Mouse (Mus musculus): ENCODE measurements around the gene Zmym2.
"Not testable (repeated sequence)": the region's sequence is repeated elsewhere in the genome, so short reads cannot be mapped to it uniquely, and the experiment has no call there.

Gene Zmym2

DNA sequence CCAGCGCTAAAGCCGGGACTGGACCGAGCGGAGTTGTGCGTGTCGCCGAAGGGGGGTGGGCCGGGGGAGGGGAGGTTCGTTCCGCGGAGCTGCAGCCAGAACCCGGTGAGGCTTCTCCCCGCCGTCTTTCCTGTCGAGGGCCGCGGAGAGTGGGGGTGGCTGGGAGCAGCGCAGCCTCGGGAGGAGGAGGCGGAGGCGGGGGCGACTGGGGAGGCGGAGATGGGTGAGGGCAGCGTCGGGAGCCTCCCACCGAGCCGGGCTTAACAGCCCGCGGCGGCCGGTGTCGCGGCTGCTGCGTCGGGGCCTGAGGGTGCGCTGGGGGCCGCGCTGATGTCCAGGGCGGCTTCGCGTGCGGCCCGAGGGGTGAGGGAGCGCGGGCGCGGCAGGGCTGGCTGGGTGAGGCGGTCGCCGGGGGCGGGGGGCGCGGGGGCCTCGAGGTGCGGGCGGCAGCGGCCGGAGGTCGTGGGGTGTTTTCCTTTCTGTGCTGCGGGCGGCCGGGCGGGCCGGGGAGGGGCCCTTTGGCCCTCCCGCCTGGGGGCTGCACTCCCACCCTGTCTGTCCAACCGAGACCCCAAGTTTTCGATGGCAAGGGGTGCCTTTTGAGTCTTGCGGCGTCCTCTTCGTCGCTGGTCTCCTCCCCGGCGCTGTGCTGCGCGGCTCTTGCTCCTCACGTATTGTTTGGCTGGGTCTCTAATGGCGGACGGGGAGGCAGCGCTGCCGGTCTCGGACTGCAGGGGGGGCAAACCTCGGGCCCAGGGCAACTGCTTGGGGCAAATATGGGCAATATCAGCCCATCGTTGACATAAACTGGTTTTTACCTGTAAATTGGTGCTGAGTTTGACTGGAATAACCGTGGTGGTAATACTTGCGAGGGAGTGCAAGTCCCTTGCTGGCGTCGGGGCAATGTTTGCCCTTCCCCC, at the start of gene Zmym2:
Zmym2 (plus strand) TSS at position 60 of the 920 bp plus-strand sequence.
- peak; percentile 58 for DNase-seq (ENCODE audit: low spot score)

DNA sequence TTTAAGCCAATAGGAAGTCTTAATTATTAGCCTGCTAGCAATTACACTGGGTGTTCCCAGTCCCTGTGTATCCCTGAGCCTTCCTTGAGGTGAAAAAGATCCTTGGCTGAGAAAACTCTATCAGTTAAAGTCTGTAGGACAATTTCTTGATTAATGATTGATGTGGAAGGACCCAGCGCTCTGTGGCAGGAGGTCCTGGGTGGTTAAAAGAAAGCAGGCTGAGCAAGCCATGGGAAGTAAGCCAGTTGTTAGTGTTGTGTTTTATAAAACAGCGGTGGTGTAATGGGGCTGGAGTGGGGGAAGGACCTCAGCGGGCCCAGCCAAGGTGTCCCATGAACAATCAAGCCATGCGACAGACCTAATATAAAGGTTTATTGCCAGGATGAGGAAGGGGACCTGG, 42.4 kb upstream of the Zmym2 start:
- DNase-seq (ENCODE audit: low spot score), result no peak

DNA sequence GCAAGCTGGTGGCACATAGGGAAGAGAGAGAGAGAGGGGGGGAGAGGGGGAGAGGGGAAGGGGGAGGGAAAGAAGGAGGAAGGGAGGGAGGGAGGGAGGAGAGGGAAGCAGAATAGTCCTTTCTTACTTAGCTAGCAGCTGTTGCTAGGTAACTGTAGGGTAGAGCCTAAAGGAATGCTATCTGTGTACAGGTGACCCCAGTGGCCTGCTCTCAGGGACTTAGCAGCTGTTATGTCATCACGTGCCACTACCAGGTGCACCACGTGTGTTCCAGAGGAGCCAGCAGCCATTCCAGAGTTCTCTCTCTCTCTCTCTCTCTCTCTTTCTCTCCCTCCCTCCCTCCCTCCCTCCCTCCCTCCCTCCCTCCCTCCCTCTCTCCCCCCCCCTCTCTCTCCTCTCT, 41.9 kb upstream of the Zmym2 start:
- no peak for DNase-seq (ENCODE audit: low spot score)

DNA sequence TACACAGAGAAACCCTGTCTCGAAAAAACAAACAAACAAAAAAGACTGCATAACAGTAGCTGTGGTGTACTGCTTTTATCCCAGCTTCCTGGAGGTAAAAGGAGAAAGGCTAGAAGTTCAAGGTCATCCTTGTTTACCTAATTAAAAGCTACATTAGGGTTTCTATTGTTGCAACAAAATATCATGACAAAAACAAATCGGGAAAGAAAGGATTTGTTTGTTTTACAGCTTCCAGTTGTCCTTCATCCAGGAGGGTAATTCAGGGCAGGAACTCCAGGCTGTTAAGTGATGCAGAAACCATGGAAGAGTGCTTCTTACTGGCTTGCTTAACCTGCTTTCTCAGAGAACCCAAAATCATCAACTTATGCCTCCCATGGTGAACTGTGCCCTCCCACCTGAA, 38.1 kb upstream of the Zmym2 start:
- DNase-seq (ENCODE audit: low spot score), result no peak

DNA sequence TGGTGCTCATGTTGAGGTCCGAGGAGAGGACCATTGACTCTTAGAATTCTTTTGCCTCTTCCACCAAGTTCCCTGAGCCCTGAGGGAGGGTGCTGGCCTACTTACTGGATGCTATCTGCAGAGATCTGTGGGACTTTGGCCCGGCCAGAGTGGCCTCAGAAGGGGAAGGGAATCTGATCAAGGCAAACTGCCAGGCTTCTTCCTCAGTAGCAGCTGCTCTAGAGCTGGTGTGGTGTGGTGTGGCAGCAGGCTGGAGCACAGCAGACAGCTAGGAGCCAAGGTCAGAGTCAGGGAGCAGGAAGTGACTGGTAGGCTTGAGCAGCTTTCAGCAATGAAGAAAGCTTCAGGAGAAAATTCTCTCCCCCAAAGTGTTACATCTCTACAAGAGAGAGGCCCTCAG, 36.8 kb upstream of the Zmym2 start:
- no peak for DNase-seq (ENCODE audit: low spot score)

DNA sequence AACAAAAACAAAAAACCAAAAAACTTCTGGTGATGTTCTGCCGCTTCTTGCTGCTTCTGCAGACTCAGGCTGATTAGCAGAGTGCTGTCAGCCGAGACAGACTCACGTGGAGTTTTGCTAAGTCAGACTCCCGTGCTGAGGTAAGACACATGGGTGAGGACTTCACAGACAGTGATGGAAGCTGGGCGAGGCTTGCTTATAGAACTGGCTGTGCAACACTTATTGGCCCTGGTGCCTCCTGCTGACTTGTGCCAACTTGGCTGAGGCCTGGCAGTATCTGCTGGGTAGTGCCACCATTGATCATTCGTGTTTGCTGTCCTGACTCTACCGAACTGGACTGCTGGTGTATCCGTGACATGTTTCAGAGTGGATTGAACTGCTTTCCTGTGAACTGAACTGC, 22.4 kb upstream of the Zmym2 start:
- DNase-seq (ENCODE audit: low spot score), result no peak

DNA sequence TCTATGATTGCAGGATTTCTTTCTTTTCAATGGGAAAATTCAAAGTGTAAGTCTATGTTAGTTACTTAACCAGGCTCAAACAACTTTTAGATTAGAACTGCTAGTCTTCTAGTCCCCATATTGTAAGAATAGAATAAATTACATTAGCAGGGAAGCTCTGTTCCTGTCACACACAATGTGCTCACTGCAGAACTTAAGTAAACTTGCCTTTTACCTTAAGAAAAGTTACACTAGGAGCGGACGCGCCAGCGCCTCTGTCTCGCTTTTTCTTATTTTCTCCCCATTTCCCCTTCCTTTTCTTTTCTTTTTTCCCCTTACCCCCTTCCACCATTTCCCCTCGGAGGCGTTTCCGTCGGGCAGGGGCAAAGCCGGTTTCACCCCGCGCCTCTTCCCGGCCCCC, 21.8 kb upstream of the Zmym2 start:
- no peak for DNase-seq (ENCODE audit: low spot score)

DNA sequence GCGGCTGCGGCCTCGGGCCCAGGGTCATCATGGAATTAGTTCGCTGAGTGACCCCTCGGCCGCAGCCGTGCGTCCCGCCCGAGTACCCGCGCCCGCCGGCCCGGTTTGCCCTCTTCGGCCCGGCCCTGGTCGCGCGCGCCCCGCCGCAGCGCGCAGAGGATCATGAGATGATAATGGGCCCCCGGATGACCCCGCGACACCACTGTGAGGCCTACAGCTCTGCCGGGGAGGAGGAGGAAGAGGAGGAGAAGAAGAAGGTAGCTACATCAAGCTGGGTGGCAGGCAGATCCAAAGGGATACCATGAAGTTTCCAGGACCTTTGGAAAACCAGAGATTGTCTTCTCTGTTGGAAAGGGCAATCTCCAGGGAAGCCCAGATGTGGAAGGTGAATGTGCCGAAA, 21.3 kb upstream of the Zmym2 start:
- DNase-seq (ENCODE audit: low spot score), result not testable (repeated sequence)

DNA sequence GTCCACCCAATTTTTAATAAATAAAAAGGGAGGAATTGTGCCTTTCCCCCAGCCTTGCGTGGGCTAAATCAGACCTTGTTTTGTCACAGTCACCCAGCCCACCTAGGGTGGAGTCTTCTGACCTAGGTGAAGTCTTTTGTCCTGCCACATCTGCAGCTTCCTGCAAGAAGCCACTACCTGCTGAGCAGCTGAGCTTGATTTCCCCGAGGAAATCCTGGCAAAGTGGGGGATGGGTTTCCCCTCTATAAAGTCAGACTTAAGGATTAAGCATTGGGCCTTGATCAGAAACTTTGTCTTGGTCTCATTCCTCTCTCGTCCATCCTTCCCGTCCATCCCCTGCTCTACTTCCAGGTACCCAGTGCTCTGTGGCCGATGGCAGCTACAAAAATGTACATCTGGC, 12.9 kb upstream of the Zmym2 start:
- DNase-seq (ENCODE audit: low spot score), result no peak

DNA sequence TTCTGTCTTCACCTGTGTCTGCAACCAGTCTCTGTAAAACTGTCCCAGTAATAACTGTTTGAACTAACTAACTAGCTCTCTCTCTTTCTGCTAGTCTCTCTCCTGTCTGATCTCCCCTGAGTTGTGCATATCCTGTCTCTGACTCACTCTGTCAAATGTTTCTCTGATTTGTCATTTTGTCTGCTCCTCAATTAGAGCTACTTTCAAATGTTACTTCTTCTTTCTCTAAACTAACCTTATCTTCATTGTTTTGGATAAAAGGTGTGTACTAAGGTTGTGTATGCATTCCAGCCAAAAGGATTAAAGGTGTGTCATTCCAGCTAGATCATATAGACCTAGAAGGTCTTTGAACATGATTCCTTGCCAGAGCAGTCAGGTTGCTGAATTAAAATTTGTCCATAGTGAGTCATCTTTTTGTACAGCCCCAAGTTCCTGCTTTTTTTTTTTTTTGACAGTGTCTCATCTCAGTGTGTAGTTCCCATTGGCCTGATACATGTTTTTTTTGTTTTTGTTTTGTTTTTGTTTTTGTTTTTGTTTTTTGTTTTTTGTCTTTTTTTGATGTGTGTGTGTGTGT, 10.8 kb upstream of the Zmym2 start:
- no peak for DNase-seq (ENCODE audit: low spot score)

DNA sequence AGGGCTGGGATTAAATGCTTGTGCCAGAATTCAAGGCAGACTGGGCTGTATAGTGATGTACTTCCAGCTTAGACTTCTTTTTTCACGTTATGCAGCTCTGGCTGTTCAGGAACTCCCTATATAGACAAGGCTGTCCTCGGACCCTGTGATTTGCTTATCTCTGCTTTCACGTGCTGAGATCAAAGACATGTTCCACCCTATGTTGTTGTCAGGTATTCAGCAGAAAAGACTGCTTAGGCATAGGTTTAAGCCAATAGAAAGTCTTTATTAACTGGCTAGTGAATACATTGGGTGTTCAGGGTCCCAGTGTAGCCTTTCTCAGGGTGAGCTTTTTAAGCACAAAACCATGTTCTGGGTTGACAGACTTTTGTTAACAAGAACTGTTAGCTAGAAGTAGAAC, 5.2 kb upstream of the Zmym2 start:
- no peak for DNase-seq (ENCODE audit: low spot score)

DNA sequence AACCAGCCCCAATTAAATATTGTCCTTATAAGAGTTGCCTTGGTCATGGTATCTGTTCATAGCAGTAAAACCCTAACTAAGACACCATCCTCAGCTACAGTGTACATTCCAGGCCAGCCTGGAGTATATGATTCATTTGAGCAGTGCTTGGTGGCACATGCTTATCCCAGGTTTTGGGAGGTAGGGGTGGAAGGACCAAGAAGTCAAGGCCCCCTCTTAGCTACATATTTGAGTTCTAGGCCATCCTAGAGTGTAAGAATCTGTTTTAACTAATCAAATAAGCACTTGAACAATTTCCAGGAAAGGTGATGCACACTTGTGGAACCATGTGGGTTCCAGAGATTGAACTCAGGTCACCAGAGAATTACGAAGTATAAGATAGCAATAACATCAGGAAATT, 3.0 kb upstream of the Zmym2 start:
- no peak for DNase-seq (ENCODE audit: low spot score)

DNA sequence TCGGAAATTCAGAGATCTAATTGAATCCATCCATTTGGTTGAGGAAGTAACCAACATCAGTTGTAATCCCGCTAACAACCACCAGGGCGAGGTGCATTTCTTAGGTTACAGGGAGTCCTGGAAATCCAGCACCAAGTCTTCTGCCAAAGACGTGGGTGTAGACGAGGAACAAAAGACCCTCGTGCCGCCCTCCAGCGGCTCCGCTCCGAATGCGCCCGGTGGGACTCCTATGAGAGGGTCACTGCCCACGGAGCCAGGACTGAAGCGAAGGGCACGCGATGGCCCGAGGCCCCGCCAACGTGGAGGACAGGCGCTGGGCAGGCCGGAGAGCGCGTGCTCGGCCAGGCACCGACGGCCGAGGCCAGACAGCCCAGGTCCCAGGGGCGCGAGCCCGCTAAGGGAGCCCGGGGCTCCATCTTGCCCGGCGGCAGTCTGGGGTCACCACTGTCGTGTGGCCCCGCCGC, 1.1 kb upstream of the Zmym2 start:
- DNase-seq (ENCODE audit: low spot score), result peak; percentile 66

DNA sequence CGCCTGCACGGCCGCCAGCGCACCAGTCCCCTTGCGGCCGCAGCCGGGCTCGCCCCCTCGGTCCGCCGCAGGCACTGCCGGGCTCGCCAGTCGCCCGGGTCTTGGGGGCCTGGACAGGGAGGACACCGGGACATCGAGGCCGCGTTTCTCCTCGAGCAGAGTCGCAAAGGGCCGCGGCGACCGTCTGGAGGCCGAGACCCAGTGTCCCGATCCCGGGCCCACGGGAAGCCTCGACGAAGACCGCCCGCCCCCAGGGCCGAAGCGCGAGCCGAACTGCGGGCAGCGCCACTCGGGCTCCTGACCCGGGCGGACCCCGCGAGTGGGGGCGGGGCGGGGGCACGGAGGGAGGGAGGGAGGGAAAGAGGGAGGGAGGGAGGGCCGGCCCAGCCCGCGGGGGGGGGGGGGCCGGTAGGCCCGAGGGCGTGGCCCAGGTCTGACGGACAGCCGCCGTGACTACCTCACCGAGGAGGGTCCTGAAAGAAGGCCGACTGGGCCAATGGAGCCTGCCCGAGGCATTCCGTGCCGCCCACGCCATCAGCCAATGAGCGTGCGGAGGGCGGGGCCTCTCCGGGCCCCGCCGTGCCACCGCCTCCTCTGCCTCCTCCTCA, 363 bp upstream of the Zmym2 start:
- peak; percentile 58 for DNase-seq (ENCODE audit: low spot score)

DNA sequence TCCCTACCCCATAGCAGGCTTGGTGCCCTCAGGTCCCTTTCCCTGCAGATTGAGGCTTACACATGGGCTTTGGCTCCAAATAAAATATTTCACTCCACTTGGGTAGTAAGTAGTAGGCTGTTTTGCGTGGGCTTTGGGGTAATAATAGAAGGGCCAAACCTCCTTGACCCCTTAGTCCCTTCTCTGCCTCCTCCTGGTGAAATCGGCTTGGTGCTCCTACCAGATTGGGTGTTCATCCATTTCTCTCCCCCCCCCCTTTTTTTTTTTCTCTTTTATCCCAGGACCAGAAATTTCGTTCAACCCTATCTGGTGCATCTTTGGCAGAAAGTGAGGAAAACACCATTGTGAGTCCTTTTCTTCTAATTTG, 1.0 kb downstream of the Zmym2 start:
- DNase-seq (ENCODE audit: low spot score), result peak; percentile 26

DNA sequence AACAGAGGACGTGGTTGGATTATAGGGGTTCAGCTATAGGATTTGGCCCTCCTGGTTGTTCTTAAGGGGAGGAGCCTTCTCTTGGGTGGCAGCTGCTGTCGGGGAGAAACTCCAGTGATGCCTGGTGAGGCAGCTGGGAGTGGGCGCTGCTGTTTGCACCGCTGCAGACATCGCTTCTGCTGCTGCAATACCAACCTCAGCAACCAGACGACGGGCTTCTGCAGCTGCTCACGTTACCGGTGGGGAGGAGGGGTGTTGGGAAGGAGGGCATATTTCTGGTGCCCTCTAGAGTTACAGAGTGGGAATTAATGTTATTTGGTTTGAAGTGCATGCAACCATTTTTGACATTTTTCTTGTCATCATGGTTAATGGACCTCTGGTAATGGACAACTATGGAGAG, 1.4 kb downstream of the Zmym2 start:
- peak; percentile 74 for DNase-seq (ENCODE audit: low spot score)

DNA sequence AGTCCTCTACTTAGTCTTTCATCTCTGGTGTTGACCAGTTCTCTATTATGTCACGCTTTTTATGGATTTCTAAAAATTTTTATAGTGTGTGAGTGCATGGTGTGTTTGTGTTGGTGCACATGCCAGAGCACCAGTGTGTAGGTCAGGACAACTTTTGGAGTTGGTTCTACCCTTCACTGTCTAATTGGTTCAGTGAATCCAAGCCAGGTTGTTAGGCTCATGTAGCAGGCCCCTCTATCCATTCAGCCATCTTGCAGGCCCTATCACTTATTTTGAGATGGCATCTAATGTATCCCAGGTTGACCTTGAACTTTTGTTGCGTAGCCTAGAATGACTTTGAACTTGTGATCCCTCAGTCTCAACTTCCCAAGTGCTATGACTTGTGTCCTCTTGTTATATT, 2.0 kb downstream of the Zmym2 start:
- no peak for DNase-seq (ENCODE audit: low spot score)

DNA sequence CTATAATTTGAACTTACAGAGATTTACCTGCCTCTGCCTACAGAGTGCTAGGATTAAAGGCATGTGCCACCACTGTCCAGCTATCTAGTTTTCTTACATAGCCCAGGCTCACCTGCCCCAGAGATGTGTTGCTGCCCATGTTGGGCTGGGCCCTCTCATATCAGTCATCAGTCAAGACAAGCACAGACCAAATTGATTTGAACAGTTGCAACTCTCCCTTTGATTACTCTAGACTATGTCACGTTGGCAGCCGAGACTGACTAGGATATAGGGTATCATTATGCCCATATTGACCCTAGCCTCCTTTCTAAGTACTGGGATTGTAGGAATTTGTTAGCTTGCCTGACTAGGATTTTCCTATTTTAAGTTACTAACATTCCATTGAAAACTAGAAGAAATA, 8.0 kb downstream of the Zmym2 start:
- DNase-seq (ENCODE audit: low spot score), result no peak

DNA sequence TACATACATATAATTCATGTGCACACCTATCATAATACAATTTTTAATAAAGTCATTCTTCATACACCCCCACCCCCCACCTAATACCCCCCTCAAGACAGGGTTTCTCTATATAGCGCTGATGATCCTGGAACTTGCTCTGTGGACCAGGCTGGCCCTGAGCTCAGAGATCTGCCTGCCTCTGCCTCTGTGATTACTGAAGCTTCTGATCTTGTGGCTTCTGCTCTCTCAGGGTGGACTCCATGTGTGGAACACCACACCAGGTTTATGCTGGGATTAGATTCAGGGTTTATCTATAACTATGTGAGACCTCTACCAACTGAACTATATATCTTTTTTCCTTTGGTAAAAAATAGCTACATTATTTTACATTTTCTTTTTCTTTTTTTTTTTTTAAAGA, 10.1 kb downstream of the Zmym2 start:
- DNase-seq (ENCODE audit: low spot score), result no peak

DNA sequence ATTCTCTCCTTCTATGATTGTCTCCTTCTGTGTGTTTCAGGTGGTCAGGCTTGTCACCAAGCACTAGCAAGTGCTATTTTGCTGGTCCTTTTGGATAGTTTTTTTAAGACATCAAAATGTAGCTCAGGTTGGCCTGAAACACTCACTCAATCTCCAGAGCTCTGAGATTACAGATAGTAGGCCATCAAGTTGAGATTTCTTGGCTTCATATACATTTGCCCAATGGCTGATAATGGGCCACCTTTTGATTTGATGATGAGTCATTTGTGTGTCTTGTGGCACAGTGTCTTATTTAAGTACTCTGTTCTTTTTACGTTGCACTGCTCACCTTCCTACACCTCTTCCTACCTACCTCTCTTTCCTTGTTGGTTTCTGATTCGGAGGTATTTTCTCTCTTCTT, 11.0 kb downstream of the Zmym2 start:
- no peak for DNase-seq (ENCODE audit: low spot score)

DNA sequence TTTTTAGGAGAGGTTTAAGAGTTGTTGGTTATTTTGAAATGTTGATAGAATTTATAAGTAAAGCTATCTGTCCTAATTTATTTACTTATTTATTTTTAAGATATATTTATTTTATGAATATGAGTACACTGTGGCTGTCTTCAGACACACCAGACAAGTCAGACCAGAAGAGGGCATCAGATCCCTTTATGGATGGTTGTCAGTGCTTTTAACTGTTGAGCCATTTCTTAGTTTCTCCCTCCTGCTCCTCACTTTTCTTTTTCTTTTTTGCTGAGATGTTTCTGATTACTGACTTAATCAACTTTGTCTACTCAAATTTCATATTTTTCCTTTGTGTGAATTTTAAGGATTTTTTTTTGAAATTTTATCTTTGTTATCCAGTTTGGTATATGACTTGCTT, 13.2 kb downstream of the Zmym2 start:
- DNase-seq (ENCODE audit: low spot score), result no peak

DNA sequence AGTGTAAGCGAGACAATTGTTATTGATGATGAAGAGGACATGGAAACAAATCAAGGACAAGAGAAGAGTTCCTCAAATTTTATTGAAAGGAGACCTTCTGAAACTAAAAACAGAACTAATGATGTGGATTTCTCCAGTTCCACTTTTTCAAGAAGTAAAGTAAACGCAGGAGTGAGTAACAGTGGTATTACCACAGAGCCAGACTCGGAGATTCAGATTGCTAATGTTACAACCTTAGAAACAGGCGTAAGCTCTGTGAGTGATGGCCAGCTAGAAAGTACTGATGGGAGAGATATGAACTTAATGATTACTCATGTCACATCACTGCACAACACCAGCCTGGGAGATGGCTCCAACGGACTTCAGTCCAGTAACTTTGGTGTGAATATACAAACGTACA, 16.6 kb downstream of the Zmym2 start:
- DNase-seq (ENCODE audit: low spot score), result no peak

DNA sequence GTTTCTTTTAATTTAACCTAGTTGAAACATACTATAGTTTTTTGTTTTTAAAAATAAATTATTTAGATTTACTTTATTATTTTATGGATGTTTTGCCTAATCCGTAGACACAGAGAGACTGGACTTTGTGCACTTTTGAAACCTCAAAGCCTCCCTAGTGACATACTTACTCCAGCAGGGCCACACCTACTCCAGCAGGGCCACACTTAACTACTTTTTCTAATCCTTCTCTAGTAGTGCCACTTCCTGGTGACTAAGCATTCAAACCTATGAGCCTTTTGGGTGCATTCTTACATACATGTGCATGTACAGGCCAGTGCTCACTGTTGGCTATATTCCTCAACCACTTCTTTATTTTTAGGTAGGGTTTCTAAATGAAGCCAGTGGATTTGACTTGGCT, 19.2 kb downstream of the Zmym2 start:
- DNase-seq (ENCODE audit: low spot score), result no peak

Data from left cerebral cortex, adult 11 months (tissue).